ENCODE assay signal across 8 mouse cellular contexts in genomic region chr11:50161578-50162304, GRCm38 (mm10). TPM values are rescaled to one million over a fixed set of nuclear protein-coding genes. Genes with fewer than 3 reads are reported as not detected.
DNase-seq lines count a peak whose midpoint lies in the region; ATAC-seq and TF ChIP-seq lines count a peak whose summit lies in the region.

No protein-coding gene starts in this region.

- H3K27ac ChIP-seq in ES-E14 (ENCODE audit: insufficient read depth, low read depth, low read length, poor library complexity, severe bottlenecking) = no peak overlapping the region
- H3K27ac ChIP-seq in forebrain, embryonic 14.5 days (ENCODE audit: low read depth, low read length) = no peak overlapping the region
- H3K27ac ChIP-seq in intestine, embryonic 14.5 days (ENCODE audit: low read depth) = no peak overlapping the region
- H3K27ac ChIP-seq in liver, embryonic 15.5 days (replicated peaks) = 0 out of 2 replicates have a peak overlapping the region, but pooled peaks have one; percentile 11

- H3K4me2 ChIP-seq in forebrain, embryonic 14.5 days (ENCODE audit: low read length) = no peak overlapping the region
- H3K4me2 ChIP-seq in intestine, embryonic 14.5 days (ENCODE audit: low read length) = no peak overlapping the region
- no peak overlapping the region for H3K4me2 ChIP-seq in liver, embryonic 15.5 days

- H3K9ac ChIP-seq in ES-E14 (ENCODE audit: insufficient read depth, low read depth, low read length, poor library complexity, severe bottlenecking) = no peak overlapping the region
- H3K9ac ChIP-seq in forebrain, embryonic 14.5 days (ENCODE audit: low read length) = no peak overlapping the region
- no peak overlapping the region for H3K9ac ChIP-seq in intestine, embryonic 14.5 days (ENCODE audit: low read length)
- H3K9ac ChIP-seq in liver, embryonic 15.5 days = no peak overlapping the region

- ATAC-seq in forebrain, embryonic 14.5 days = peak; percentile 40; the same call in 1 of the 2 replicates
- 0 out of 2 replicates have a peak, but pooled peaks have one; percentile 7 for ATAC-seq in intestine, embryonic 14.5 days (replicated peaks; ENCODE audit: low FRiP score, low TSS enrichment, low read depth)
- 0 out of 2 replicates have a peak, but pooled peaks have one; percentile 22 for ATAC-seq in liver, embryonic 15.5 days (ENCODE audit: insufficient read depth)

- no peaks in the 10 kb centered on the region for H3K9me3 ChIP-seq in ES-E14 (ENCODE audit: control insufficient read depth, insufficient read depth, low read depth, low read length)
- no peaks in the 10 kb centered on the region for H3K9me3 ChIP-seq in forebrain, embryonic 14.5 days (replicated peaks; ENCODE audit: control insufficient read depth, low read length)
- H3K9me3 ChIP-seq in intestine, embryonic 14.5 days (ENCODE audit: control insufficient read depth, low read length) = no peaks in the 10 kb centered on the region
- H3K9me3 ChIP-seq in liver, embryonic 15.5 days (replicated peaks) = no peaks in the 10 kb centered on the region

- WGBS in forebrain, embryonic 14.5 days = 67% methylated on average over 10 of the region's 10 CpGs
- WGBS in intestine, embryonic 14.5 days = 62% methylated on average over 10 of the region's 10 CpGs
- 46% methylated on average over 10 of the region's 10 CpGs for WGBS in liver, embryonic 15.5 days (ENCODE audit: insufficient replicate concordance)

- no peaks in the 10 kb centered on the region for H3K27me3 ChIP-seq in forebrain, embryonic 14.5 days (replicated peaks; ENCODE audit: control insufficient read depth, insufficient read depth, low read length)
- no peaks in the 10 kb centered on the region for H3K27me3 ChIP-seq in intestine, embryonic 14.5 days (replicated peaks; ENCODE audit: control insufficient read depth, insufficient read depth, low read length)
- no peaks in the 10 kb centered on the region for H3K27me3 ChIP-seq in liver, embryonic 15.5 days

- H3K36me3 ChIP-seq in ES-E14 (ENCODE audit: control insufficient read depth, insufficient read depth, low read length, poor library complexity, severe bottlenecking) = peaks cover 7% of the 10 kb centered on the region; the same call in 1 of the 2 replicates
- peaks cover 90% of the 10 kb centered on the region for H3K36me3 ChIP-seq in forebrain, embryonic 14.5 days (ENCODE audit: control insufficient read depth, insufficient read depth, low read length)
- peaks cover 82% of the 10 kb centered on the region for H3K36me3 ChIP-seq in intestine, embryonic 14.5 days (ENCODE audit: control insufficient read depth, insufficient read depth, low read length)
- H3K36me3 ChIP-seq in liver, embryonic 15.5 days (replicated peaks) = peaks cover 53% of the 10 kb centered on the region

- DNase-seq in 3134 (ENCODE audit: extremely low read depth, insufficient read length, low spot score) (peak; percentile 36), ES-E14 (ENCODE audit: low read depth, low spot score) (peak; percentile 58)
- DNase-seq in c-Kit-positive CD71-positive TER-119-positive erythroid progenitor cells, embryonic 14.5 days (ENCODE audit: low spot score) = peak; percentile 73
- DNase-seq in forebrain, embryonic 14.5 days (ENCODE audit: low spot score) = peak; percentile 67
- DNase-seq in intestine, embryonic 14.5 days (ENCODE audit: low spot score) = peak; percentile 70
- DNase-seq in naive thymus-derived CD4-positive, alpha-beta T cell, adult 2 months (ENCODE audit: low read depth) = peak; percentile 80
- DNase-seq in testis, postnatal 10 days (ENCODE audit: low spot score) = peak; percentile 76

- in situ Hi-C loops in ES-E14 (cut with MboI; ENCODE audit: low sequenced_read_pairs in 2 of 2, unreplicated experiment in 2 of 2) = no loop called here

- no peak overlapping the region for H3K4me3 ChIP-seq in ES-E14 (ENCODE audit: insufficient read depth in 1 of 2, low read depth in 1 of 2, low read length in 2 of 2, poor library complexity in 1 of 2, severe bottlenecking in 1 of 2)
- no peak overlapping the region for H3K4me3 ChIP-seq in forebrain, embryonic 14.5 days (ENCODE audit: low read depth, low read length)
- H3K4me3 ChIP-seq in intestine, embryonic 14.5 days (ENCODE audit: low read depth, low read length) = no peak overlapping the region
- H3K4me3 ChIP-seq in liver, embryonic 15.5 days (replicated peaks) = no peak overlapping the region

- no peaks in the 10 kb centered on the region for H3K4me1 ChIP-seq in ES-E14 (ENCODE audit: control insufficient read depth in 2 of 2, insufficient read depth in 2 of 2, low read length in 2 of 2, poor library complexity in 1 of 2)
- H3K4me1 ChIP-seq in forebrain, embryonic 14.5 days (ENCODE audit: control insufficient read depth, insufficient read depth, low read length) = no peaks in the 10 kb centered on the region
- H3K4me1 ChIP-seq in intestine, embryonic 14.5 days (replicated peaks; ENCODE audit: control insufficient read depth, insufficient read depth, low read length) = no peaks in the 10 kb centered on the region
- peaks cover 27% of the 10 kb centered on the region for H3K4me1 ChIP-seq in liver, embryonic 15.5 days (replicated peaks)

TF ChIP-seq in ES-E14, 5 proteins besides CTCF, POLR2A, EP300 and RAD21:
- TF ChIP-seq MAFK (IDR thresholded peaks at IDR 0.05; ENCODE audit: insufficient read depth, low read depth, low read length) (no peak), ZNF384 (IDR thresholded peaks at IDR 0.05; ENCODE audit: low read depth, low read length) (no peak), CHD2 (IDR thresholded peaks at IDR 0.05; ENCODE audit: low read depth, low read length) (no peak), HCFC1 (IDR thresholded peaks at IDR 0.05; ENCODE audit: borderline replicate concordance, insufficient read depth, low read length) (no peak), ZC3H11A (IDR thresholded peaks at IDR 0.05; ENCODE audit: borderline replicate concordance, low read depth, low read length) (peak; percentile 6; the same call in 1 of the 2 replicates)

RNA-seq across cellular contexts. Expression of gene Mrnip, which starts 12.5 kb away (rescaled TPM):
- 13.0 and 14.6 TPM in 2 replicates for total RNA-seq in ES-E14 (2012; rRNA removed)
- polyA plus RNA-seq in forebrain, embryonic 14.5 days (2014; fragmentation: Nextera tagmentation; extraction: Ambion mirVana) = 34.5 and 41.5 TPM in 2 replicates
- 15.6 and 18.1 TPM in 2 replicates for polyA plus RNA-seq in intestine, embryonic 14.5 days (2014; fragmentation: Nextera tagmentation; extraction: Ambion mirVana)
- 7.6 and 8.4 TPM in 2 replicates for polyA plus RNA-seq in liver, embryonic 15.5 days (2015; fragmentation: Nextera tagmentation; extraction: Ambion mirVana)

RNA-seq across cellular contexts. Expression of gene Tbc1d9b, which starts 30.5 kb away (rescaled TPM):
- total RNA-seq in ES-E14 (2012; rRNA removed) = 18.0 and 19.3 TPM in 2 replicates
- polyA plus RNA-seq in forebrain, embryonic 14.5 days (2014; fragmentation: Nextera tagmentation; extraction: Ambion mirVana) = 23.3 and 28.3 TPM in 2 replicates
- 37.3 and 41.4 TPM in 2 replicates for polyA plus RNA-seq in intestine, embryonic 14.5 days (2014; fragmentation: Nextera tagmentation; extraction: Ambion mirVana)
- 11.7 and 13.6 TPM in 2 replicates for polyA plus RNA-seq in liver, embryonic 15.5 days (2015; fragmentation: Nextera tagmentation; extraction: Ambion mirVana)

RNA-seq across cellular contexts. Expression of gene Sqstm1, which starts 48.9 kb away (rescaled TPM):
- total RNA-seq in ES-E14 (2012; rRNA removed) = 140 and 234 TPM in 2 replicates
- polyA plus RNA-seq in forebrain, embryonic 14.5 days (2014; fragmentation: Nextera tagmentation; extraction: Ambion mirVana) = 263 and 276 TPM in 2 replicates
- polyA plus RNA-seq in intestine, embryonic 14.5 days (2014; fragmentation: Nextera tagmentation; extraction: Ambion mirVana) = 181 and 183 TPM in 2 replicates
- 161 and 189 TPM in 2 replicates for polyA plus RNA-seq in liver, embryonic 15.5 days (2015; fragmentation: Nextera tagmentation; extraction: Ambion mirVana)

RNA-seq across cellular contexts. Expression of gene Mgat4b, which starts 48.9 kb away (rescaled TPM):
- total RNA-seq in ES-E14 (2012; rRNA removed) = 22.6 and 28.1 TPM in 2 replicates
- polyA plus RNA-seq in forebrain, embryonic 14.5 days (2014; fragmentation: Nextera tagmentation; extraction: Ambion mirVana) = 15.2 and 18.9 TPM in 2 replicates
- polyA plus RNA-seq in intestine, embryonic 14.5 days (2014; fragmentation: Nextera tagmentation; extraction: Ambion mirVana) = 13.3 and 24.4 TPM in 2 replicates
- polyA plus RNA-seq in liver, embryonic 15.5 days (2015; fragmentation: Nextera tagmentation; extraction: Ambion mirVana) = 12.7 and 14.9 TPM in 2 replicates
